Mouse (Mus musculus): ENCODE data around the gene Gars.

The Gars gene

GRCm38 (mm10) chr6:55093431-55094146, 55.8 kb downstream of the Gars start:
- no peak for DNase-seq (ENCODE audit: low read depth)

GRCm38 (mm10) chr6:55098030-55098429, 60.2 kb downstream of the Gars start:
- no peak for DNase-seq (ENCODE audit: low read depth)

GRCm38 (mm10) chr6:55098603-55099002, 60.8 kb downstream of the Gars start:
- DNase-seq (ENCODE audit: low read depth), result no peak

DNA sequence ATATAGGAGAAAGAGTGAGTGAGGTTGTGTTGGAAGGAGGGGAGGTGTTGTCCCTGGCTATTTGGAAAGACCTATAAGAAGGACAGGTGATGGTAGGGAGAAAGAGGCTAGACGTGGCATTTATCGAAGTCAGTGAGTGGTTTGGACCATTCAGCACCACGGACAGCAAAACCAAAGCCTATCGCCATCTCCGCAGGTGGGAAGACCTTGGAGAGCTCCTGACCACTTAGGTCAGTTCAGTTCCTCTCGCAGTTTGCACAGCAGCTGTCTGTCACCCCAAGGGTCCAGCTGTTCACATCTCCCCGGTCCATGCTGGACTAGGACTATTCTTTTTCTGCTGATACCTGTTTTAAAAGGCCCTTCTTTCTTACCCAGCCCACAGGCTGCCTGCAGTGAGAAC, 70.6 kb downstream of the Gars start:
- peak; percentile 71 for DNase-seq (ENCODE audit: low read depth)

DNA sequence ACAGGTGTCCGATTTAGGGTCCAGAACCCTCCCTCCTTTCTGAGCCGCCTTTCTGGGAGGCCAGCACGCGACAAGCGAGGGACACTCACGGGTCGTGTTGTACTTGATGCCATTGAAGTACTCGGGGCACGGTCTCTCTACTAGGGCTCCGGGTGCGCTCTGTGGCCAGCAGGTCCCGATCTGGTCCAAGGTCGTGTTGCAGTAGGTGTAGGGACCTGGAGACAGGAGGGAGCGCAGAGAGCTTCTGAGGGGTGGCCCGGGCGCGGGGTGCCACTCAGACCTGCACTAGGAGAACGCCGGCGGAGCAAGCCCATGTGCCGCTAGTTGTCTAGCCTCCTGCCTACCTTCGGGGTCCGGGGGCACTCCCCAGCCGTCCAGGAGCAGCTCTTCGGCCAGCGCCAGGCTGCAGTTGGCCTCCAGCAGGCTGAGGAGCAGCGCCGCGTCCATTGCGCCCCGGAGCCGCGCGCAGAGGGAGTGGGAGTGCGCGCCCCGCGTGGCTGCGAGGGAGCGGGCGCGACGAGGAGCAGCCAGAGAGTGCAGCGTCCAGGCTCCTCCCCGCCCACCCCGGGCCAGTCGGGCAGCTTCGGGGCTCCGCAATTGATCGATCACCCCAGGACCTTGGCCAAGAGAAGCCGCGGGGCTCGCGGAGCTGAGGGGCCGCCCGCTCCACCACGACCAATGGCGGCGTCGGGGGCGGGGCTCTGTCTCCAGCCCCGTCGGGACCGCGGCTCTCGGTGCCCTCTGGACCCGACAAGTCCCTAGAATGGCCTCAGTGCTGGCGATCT, 79.7 kb downstream of the Gars start:
- no peak for DNase-seq (ENCODE audit: low read depth)

DNA sequence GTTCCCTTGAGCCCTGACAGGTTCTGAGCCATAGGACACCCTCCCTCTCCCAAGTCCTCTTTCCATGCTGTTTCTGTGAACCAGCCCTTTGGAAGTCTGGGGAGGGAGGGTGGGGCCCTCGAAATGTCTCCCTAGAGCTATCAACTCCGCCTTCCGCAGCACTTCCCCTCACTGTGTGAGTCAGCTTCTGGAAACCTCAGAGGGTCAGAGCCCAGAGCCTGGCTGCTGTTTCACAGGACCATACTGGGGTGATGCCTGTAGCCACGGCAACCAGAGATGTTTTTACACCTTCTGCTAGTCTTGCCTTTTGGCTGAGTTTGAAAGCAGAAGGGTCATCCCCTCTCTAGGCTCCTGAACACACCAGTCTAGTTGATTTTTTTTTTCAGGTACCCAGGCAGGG, 85.2 kb downstream of the Gars start:
- peak; percentile 42 for DNase-seq (ENCODE audit: low read depth)

- no peak for DNase-seq (ENCODE audit: low read depth)
Observed at GRCm38 (mm10) chr6:55126576-55126975, 88.8 kb downstream of the Gars start.

DNA sequence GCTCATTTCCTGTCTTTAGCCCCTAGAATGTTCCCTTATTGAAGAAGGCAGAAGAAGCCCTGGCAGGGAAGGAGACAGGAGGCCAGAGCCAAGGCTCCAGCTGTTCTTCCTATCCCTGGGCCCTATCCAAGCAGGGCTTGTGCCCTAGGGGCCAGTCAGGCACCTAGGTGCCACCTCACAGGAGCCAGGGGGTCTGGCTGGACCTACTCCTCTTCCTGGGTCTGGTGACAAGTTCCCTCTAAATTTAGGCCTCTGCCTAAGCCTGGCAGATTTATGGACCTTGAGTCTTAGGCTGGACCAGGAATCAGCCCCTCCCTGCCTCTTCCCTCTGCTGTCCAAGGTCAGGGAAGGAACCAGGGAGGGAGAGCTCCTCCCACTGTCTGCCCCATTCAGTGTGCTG, 90.6 kb downstream of the Gars start:
- no peak for DNase-seq (ENCODE audit: low read depth)
